Mouse (Mus musculus) inflammation-experienced regulatory T-cells, adult 16 weeks (primary cell): Measurements from ENCODE around the gene Tspan6. TPM values are rescaled to one million over a fixed set of nuclear protein-coding genes. Genes with fewer than 3 reads are reported as not detected.

ENCODE experiments used
- polyA plus RNA-seq: library from polyadenylated mRNA; unstranded; fragments of 100-300 nt; shearing (Covaris generic); gene quantifications from one replicate; pipeline ENCODE4 v1.2.1, GENCODE M21; 2017

Gene Tspan6
- polyA plus RNA-seq: 6.9 TPM

GRCm38 (mm10) chrX:133898014-133898542, at the start of gene Tspan6:
Gene Tspan6 (minus strand): TSS chrX:133898429.

GRCm38 (mm10) chrX:133908261-133908660, 10.0 kb upstream of the Tspan6 start, which contains the start of gene Srpx2:
Gene Srpx2 (plus strand): TSS chrX:133908426.

GRCm38 (mm10) chrX:133850680-133851079, 47.5 kb downstream of the Tspan6 start, which contains the start of gene Tnmd:
Gene Tnmd (plus strand): TSS chrX:133850980.

Other genes starting within 250 kb of the Tspan6 start
- gene Pcdh19, start 209.4 kb downstream of the Tspan6 start, polyA plus RNA-seq: not detected
- not detected for gene Tnmd, start 47.4 kb downstream of the Tspan6 start, polyA plus RNA-seq
- gene Srpx2, start 10.0 kb upstream of the Tspan6 start, polyA plus RNA-seq: not detected
- gene Sytl4, start 83.4 kb upstream of the Tspan6 start, polyA plus RNA-seq: 0.78 TPM
- 56.8 TPM for gene Cstf2, start 160.8 kb upstream of the Tspan6 start, polyA plus RNA-seq